In the genomic region with DNA sequence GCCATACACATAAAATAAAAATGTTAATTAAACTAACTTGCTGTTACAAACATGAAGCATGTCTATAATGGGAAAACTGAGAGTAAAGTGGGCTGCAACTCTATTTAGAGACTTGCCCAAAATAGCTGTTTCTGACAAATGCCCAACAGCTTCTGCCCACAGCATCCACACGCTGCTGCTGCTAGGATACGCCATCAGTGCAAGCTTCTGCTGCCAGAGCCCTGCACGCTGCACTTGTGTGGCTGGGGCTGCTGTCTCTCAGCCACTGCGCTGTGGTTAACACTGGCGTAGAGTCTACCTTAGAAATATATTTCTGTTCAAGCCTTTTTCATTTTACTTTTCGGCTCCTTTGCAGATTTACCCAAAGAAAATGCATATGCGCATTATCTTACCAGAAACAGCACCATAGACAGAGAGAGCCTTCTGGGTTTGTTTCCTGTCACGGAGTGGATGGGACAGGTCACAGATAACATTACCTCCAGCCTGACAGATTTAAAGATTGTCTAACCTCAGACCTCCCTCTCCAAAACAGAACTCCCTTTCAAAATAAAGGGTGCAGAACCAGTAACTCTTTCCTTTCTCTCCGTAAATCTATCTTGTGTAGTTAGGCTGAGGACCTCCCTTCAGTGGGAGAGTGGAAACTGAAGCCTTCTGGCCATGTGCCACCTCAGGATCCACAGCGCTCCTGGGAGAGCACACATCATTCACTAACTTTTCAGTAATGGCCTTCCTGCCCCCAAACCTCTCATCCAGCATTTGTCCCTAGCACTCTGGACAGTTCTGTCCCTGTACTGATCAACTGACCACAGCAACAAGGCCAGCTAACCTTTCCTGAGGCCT, we compare ENCODE assay signal across 10 mouse cellular contexts. TPM values are rescaled to one million over a fixed set of nuclear protein-coding genes. Genes with fewer than 3 reads are reported as not detected.
DNase-seq lines count a peak whose midpoint lies in the region; ATAC-seq and TF ChIP-seq lines count a peak whose summit lies in the region.
"Had no signal": no experiment of that assay in that cellular context is flagged by ENCODE, and none has a peak within 500 bp of the region (broad histone marks: within the 10 kb centered on the region; RNA-seq: fewer than 3 reads in every experiment).

No protein-coding gene starts in this region.

- no peaks in the 10 kb centered on the region for H3K27me3 ChIP-seq in hindbrain, embryonic 15.5 days
- no peaks in the 10 kb centered on the region for H3K27me3 ChIP-seq in hindbrain, embryonic 10.5 days (ENCODE audit: insufficient read depth, poor library complexity, severe bottlenecking)
- no peaks in the 10 kb centered on the region for H3K27me3 ChIP-seq in lung, postnatal 0 days (replicated peaks; ENCODE audit: insufficient read depth, low read length)

- WGBS in hindbrain, embryonic 15.5 days, result 69% methylated on average over 10 of the region's 10 CpGs
- 89% methylated on average over 10 of the region's 10 CpGs for WGBS in hindbrain, embryonic 10.5 days
- 76% methylated on average over 10 of the region's 10 CpGs for WGBS in lung, postnatal 0 days

- H3K9ac ChIP-seq in hindbrain, embryonic 15.5 days, result no peak overlapping the region
- no peak overlapping the region for H3K9ac ChIP-seq in lung, postnatal 0 days (replicated peaks; ENCODE audit: low read depth)

- TF ChIP-seq EP300 in lung, postnatal 0 days (IDR thresholded peaks at IDR 0.05), result no peak

- DNase-seq in adrenal gland, postnatal 36 days, result peak; percentile 12 to 27
- DNase-seq in adrenal gland, postnatal 4 days (ENCODE audit: low spot score in 2 of 2), result no peak
- DNase-seq in hindbrain, embryonic 10.5 days (ENCODE audit: low spot score), result no peak
- peak; percentile 72 to 82 for DNase-seq in layer of hippocampus, adult 2 months (ENCODE audit: low spot score in 2 of 2)
- peak; percentile 85 for DNase-seq in right cerebral cortex, adult 18-20 months
- no peak for DNase-seq in Muller cell, postnatal 12 days (ENCODE audit: inconsistent ontology term)
- no peak for DNase-seq in lung, postnatal 0 days (ENCODE audit: low spot score)
- DNase-seq: kidney, postnatal 36 days had no signal

- no peaks in the 10 kb centered on the region for H3K36me3 ChIP-seq in hindbrain, embryonic 15.5 days
- peaks cover 41% of the 10 kb centered on the region for H3K36me3 ChIP-seq in hindbrain, embryonic 10.5 days
- H3K36me3 ChIP-seq in lung, postnatal 0 days (ENCODE audit: insufficient read depth, low read length), result no peaks in the 10 kb centered on the region

- H3K9me3 ChIP-seq in hindbrain, embryonic 15.5 days, result no peaks in the 10 kb centered on the region
- H3K9me3 ChIP-seq in hindbrain, embryonic 10.5 days, result no peaks in the 10 kb centered on the region
- H3K9me3 ChIP-seq in lung, postnatal 0 days (ENCODE audit: low read length), result no peaks in the 10 kb centered on the region

- ATAC-seq in hindbrain, embryonic 15.5 days (ENCODE audit: low FRiP score, low read depth), result no peak
- no peak for ATAC-seq in lung, postnatal 0 days

- peak overlapping the region; percentile 28; the same call in 1 of the 2 replicates for H3K27ac ChIP-seq in hindbrain, embryonic 15.5 days (replicated peaks)
- no peak overlapping the region for H3K27ac ChIP-seq in hindbrain, embryonic 10.5 days
- peak overlapping the region; percentile 88 for H3K27ac ChIP-seq in layer of hippocampus, adult 2 months
- H3K27ac ChIP-seq in lung, postnatal 0 days (ENCODE audit: low read length), result no peak overlapping the region
- H3K27ac ChIP-seq: macrophage had no signal

- no peak overlapping the region for H3K4me3 ChIP-seq in hindbrain, embryonic 15.5 days
- H3K4me3 ChIP-seq in hindbrain, embryonic 10.5 days, result no peak overlapping the region
- H3K4me3 ChIP-seq in layer of hippocampus, adult 2 months, result no peak overlapping the region; the same call in 1 of the 2 replicates
- no peak overlapping the region for H3K4me3 ChIP-seq in lung, postnatal 0 days (ENCODE audit: low read depth, low read length)

- peaks cover 48% of the 10 kb centered on the region for H3K4me1 ChIP-seq in hindbrain, embryonic 15.5 days (replicated peaks)
- H3K4me1 ChIP-seq in hindbrain, embryonic 10.5 days (replicated peaks), result peaks cover 34% of the 10 kb centered on the region
- no peaks in the 10 kb centered on the region for H3K4me1 ChIP-seq in lung, postnatal 0 days (ENCODE audit: insufficient read depth, low read depth, low read length)

- TF ChIP-seq CTCF in layer of hippocampus, adult 2 months (conservative IDR thresholded peaks at IDR 0.05), result no peak
- TF ChIP-seq CTCF in lung, postnatal 0 days (IDR thresholded peaks at IDR 0.05), result no peak

- H3K4me2 ChIP-seq in hindbrain, embryonic 15.5 days, result no peak overlapping the region
- no peak overlapping the region for H3K4me2 ChIP-seq in lung, postnatal 0 days (replicated peaks; ENCODE audit: low read depth, low read length)

RNA-seq across cellular contexts. Expression of a gene that starts 12.4 kb away (rescaled TPM):
- 100 to 1,000 TPM; 191 to 211 TPM for total RNA-seq in adrenal gland, postnatal 36 days (2021)
- 100 to 1,000 TPM; 173 to 174 TPM for total RNA-seq in adrenal gland, postnatal 4 days (2021)
- polyA plus RNA-seq in hindbrain, embryonic 15.5 days (2015; fragmentation: Nextera tagmentation; extraction: Ambion mirVana), result 247 and 265 TPM in 2 replicates
- 90.6 and 145 TPM in 2 replicates for polyA plus RNA-seq in hindbrain, embryonic 10.5 days (2016; fragmentation: Nextera tagmentation; extraction: Ambion mirVana)
- total RNA-seq in layer of hippocampus, adult 2 months (2021), result 100 to 1,000 TPM; 462 to 510 TPM
- 47.6 and 54.1 TPM in 2 replicates for polyA plus RNA-seq in lung, postnatal 0 days (2015; fragmentation: Nextera tagmentation; extraction: Ambion mirVana)

RNA-seq across cellular contexts. Expression of a gene that starts 24.1 kb away (rescaled TPM):
- not detected for total RNA-seq in adrenal gland, postnatal 36 days (2021)
- not detected for total RNA-seq in adrenal gland, postnatal 4 days (2021)
- not detected in 2 replicates for polyA plus RNA-seq in hindbrain, embryonic 15.5 days (2015; fragmentation: Nextera tagmentation; extraction: Ambion mirVana)
- polyA plus RNA-seq in hindbrain, embryonic 10.5 days (2016; fragmentation: Nextera tagmentation; extraction: Ambion mirVana), result 0.86 TPM in 1 of 2 replicates, not detected in the other
- total RNA-seq in layer of hippocampus, adult 2 months (2021), result not detected
- polyA plus RNA-seq in lung, postnatal 0 days (2015; fragmentation: Nextera tagmentation; extraction: Ambion mirVana), result not detected in 2 replicates
- polyA plus RNA-seq: macrophage had no signal

RNA-seq across cellular contexts. Expression of a gene that starts 25.6 kb away (rescaled TPM):
- total RNA-seq in adrenal gland, postnatal 36 days (2021), result 1,000 to 10,000 TPM in 1 of 2 experiments, 100 to 1,000 TPM in 1; 945 to 1,005 TPM
- 1,000 to 10,000 TPM; 1,377 to 1,386 TPM for total RNA-seq in adrenal gland, postnatal 4 days (2021)
- 455 and 507 TPM in 2 replicates for polyA plus RNA-seq in hindbrain, embryonic 15.5 days (2015; fragmentation: Nextera tagmentation; extraction: Ambion mirVana)
- 827 and 832 TPM in 2 replicates for polyA plus RNA-seq in hindbrain, embryonic 10.5 days (2016; fragmentation: Nextera tagmentation; extraction: Ambion mirVana)
- total RNA-seq in layer of hippocampus, adult 2 months (2021), result 100 to 1,000 TPM; 495 to 504 TPM
- polyA plus RNA-seq in lung, postnatal 0 days (2015; fragmentation: Nextera tagmentation; extraction: Ambion mirVana), result 627 and 659 TPM in 2 replicates

RNA-seq across cellular contexts. Expression of a gene that starts 44.4 kb away (rescaled TPM):
- 1 to 10 TPM; 2.5 to 3.5 TPM for total RNA-seq in adrenal gland, postnatal 36 days (2021)
- total RNA-seq in adrenal gland, postnatal 4 days (2021), result 1 to 10 TPM; 5.5 to 5.6 TPM
- 55.1 and 61.9 TPM in 2 replicates for polyA plus RNA-seq in hindbrain, embryonic 15.5 days (2015; fragmentation: Nextera tagmentation; extraction: Ambion mirVana)
- polyA plus RNA-seq in hindbrain, embryonic 10.5 days (2016; fragmentation: Nextera tagmentation; extraction: Ambion mirVana), result 3.4 and 3.6 TPM in 2 replicates
- total RNA-seq in layer of hippocampus, adult 2 months (2021), result 100 to 1,000 TPM; 321 to 335 TPM
- 0.45 and 0.70 TPM in 2 replicates for polyA plus RNA-seq in lung, postnatal 0 days (2015; fragmentation: Nextera tagmentation; extraction: Ambion mirVana)

RNA-seq across cellular contexts. Expression of a gene that starts 45.3 kb away (rescaled TPM):
- total RNA-seq in adrenal gland, postnatal 36 days (2021), result 10 to 100 TPM; 20.0 to 22.9 TPM
- total RNA-seq in adrenal gland, postnatal 4 days (2021), result 10 to 100 TPM; 17.4 to 19.1 TPM
- polyA plus RNA-seq in hindbrain, embryonic 15.5 days (2015; fragmentation: Nextera tagmentation; extraction: Ambion mirVana), result 67.4 and 71.9 TPM in 2 replicates
- polyA plus RNA-seq in hindbrain, embryonic 10.5 days (2016; fragmentation: Nextera tagmentation; extraction: Ambion mirVana), result 19.1 and 23.9 TPM in 2 replicates
- 10 to 100 TPM; 61.6 to 66.1 TPM for total RNA-seq in layer of hippocampus, adult 2 months (2021)
- polyA plus RNA-seq in lung, postnatal 0 days (2015; fragmentation: Nextera tagmentation; extraction: Ambion mirVana), result 30.8 and 38.6 TPM in 2 replicates

Comparison
In these comparisons a context has a peak if more than half of its experiments do, and no peak if none do; other contexts are left out.
1. DNase-seq: peak in adrenal gland, postnatal 36 days (2 of 2), layer of hippocampus, adult 2 months (2 of 2) and right cerebral cortex, adult 18-20 months (single experiment); none in adrenal gland, postnatal 4 days (0 of 2), hindbrain, embryonic 10.5 days (single experiment), Muller cell, postnatal 12 days (single experiment) and lung, postnatal 0 days (single experiment).
2. H3K27ac ChIP-seq: peak in hindbrain, embryonic 15.5 days (single experiment) and layer of hippocampus, adult 2 months (single experiment); none in hindbrain, embryonic 10.5 days (single experiment) and lung, postnatal 0 days (single experiment).